8 mouse cellular contexts compared by ENCODE assay signal in the genomic region with DNA sequence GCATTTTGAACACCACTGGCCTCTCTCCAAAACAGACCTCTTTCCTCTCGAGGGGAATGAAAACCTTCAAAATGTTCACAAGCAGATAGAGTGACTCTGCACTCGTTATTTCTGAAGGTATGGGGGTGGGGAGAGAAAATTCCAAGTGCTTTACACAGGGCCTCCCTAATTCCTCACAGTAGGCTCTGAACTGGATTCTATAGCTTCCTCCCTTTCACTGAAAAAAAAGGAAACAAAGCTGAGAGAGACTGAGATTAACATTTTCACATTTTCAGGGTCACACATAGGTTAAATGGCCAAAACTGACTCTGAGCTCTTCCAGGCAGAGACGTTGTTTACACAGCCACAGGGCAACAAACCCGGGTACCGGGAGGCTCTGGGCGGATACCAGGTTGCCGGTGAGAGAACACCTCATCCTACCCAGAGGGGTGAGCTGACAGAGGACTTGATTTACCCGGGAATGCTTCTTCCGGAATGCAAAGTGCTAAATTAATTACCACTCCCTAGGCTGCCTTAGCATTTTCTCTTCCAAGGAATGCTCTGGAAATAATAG.
DNase-seq lines count a peak whose midpoint lies in the region; ATAC-seq and TF ChIP-seq lines count a peak whose summit lies in the region.

No protein-coding gene starts in this region.

- no peak for ATAC-seq in hindbrain, embryonic 11.5 days (ENCODE audit: low FRiP score)
- ATAC-seq in midbrain, embryonic 15.5 days (replicated peaks): no peak

- no peaks in the 10 kb centered on the region for H3K9me3 ChIP-seq in embryonic facial prominence, embryonic 10.5 days
- no peaks in the 10 kb centered on the region for H3K9me3 ChIP-seq in hindbrain, embryonic 11.5 days (ENCODE audit: control insufficient read depth, low read length)
- no peaks in the 10 kb centered on the region for H3K9me3 ChIP-seq in midbrain, embryonic 15.5 days

- no peak for TF ChIP-seq CTCF in kidney, adult 2 months (conservative IDR thresholded peaks at IDR 0.05; ENCODE audit: insufficient read depth, insufficient read length, low read depth, low read length)

- no peaks in the 10 kb centered on the region; the same call in 1 of the 2 replicates for H3K4me1 ChIP-seq in kidney, adult 2 months (ENCODE audit: control insufficient read depth, insufficient read depth, low read length)
- H3K4me1 ChIP-seq in embryonic facial prominence, embryonic 10.5 days: peaks cover 90% of the 10 kb centered on the region
- H3K4me1 ChIP-seq in hindbrain, embryonic 11.5 days (replicated peaks; ENCODE audit: control insufficient read depth, insufficient read depth, low read length): peaks cover 9% of the 10 kb centered on the region
- H3K4me1 ChIP-seq in midbrain, embryonic 15.5 days: peaks cover 52% of the 10 kb centered on the region

- H3K4me2 ChIP-seq in hindbrain, embryonic 11.5 days (replicated peaks; ENCODE audit: low read depth, low read length): peak overlapping the region; percentile 9
- peak overlapping the region; percentile 86; the same call in 1 of the 2 replicates for H3K4me2 ChIP-seq in midbrain, embryonic 15.5 days

- no peak overlapping the region for H3K4me3 ChIP-seq in kidney, adult 2 months (ENCODE audit: insufficient read depth, low read depth, low read length)
- H3K4me3 ChIP-seq in embryonic facial prominence, embryonic 10.5 days: peak overlapping the region; percentile 56
- no peak overlapping the region for H3K4me3 ChIP-seq in hindbrain, embryonic 11.5 days (ENCODE audit: low read depth, low read length)
- H3K4me3 ChIP-seq in midbrain, embryonic 15.5 days: no peak overlapping the region

- no peaks in the 10 kb centered on the region for H3K27me3 ChIP-seq in kidney, adult 2 months (replicated peaks; ENCODE audit: control insufficient read depth, insufficient read depth, low read length)
- no peaks in the 10 kb centered on the region for H3K27me3 ChIP-seq in embryonic facial prominence, embryonic 10.5 days (replicated peaks; ENCODE audit: low read depth, poor library complexity, severe bottlenecking)
- H3K27me3 ChIP-seq in hindbrain, embryonic 11.5 days (ENCODE audit: control insufficient read depth, insufficient read depth, low read length): no peaks in the 10 kb centered on the region
- no peaks in the 10 kb centered on the region for H3K27me3 ChIP-seq in midbrain, embryonic 15.5 days (replicated peaks)

- 35% methylated on average over 9 of the region's 9 CpGs for WGBS in kidney, adult 2 months
- 1% methylated on average over 9 of the region's 9 CpGs for WGBS in embryonic facial prominence, embryonic 10.5 days
- 2% methylated on average over 9 of the region's 9 CpGs for WGBS in hindbrain, embryonic 11.5 days
- WGBS in midbrain, embryonic 15.5 days: 6% methylated on average over 9 of the region's 9 CpGs

- no peak overlapping the region; the same call in 1 of the 2 replicates for H3K9ac ChIP-seq in hindbrain, embryonic 11.5 days (ENCODE audit: low read depth, low read length)
- no peak overlapping the region for H3K9ac ChIP-seq in midbrain, embryonic 15.5 days

- TF ChIP-seq POLR2A in kidney, adult 2 months (IDR thresholded peaks at IDR 0.05; ENCODE audit: low read depth, low read length): no peak

- DNase-seq in kidney, adult 2 months: no peak
- no peak for DNase-seq in kidney, postnatal 25 days
- peak; percentile 50 for DNase-seq in embryonic facial prominence, embryonic 10.5 days (ENCODE audit: low spot score)
- peak; percentile 49 for DNase-seq in hindbrain, embryonic 11.5 days (ENCODE audit: low spot score)
- DNase-seq in layer of hippocampus, postnatal 14 days (ENCODE audit: low spot score in 2 of 2): no peak
- DNase-seq in testis, postnatal 10 days (ENCODE audit: low spot score): no peak
- DNase-seq in left cerebral cortex, adult 11 months (ENCODE audit: low spot score): no peak

- no peaks in the 10 kb centered on the region for H3K36me3 ChIP-seq in kidney, adult 2 months (ENCODE audit: control insufficient read depth, insufficient read depth, low read length)
- no peaks in the 10 kb centered on the region for H3K36me3 ChIP-seq in embryonic facial prominence, embryonic 10.5 days (replicated peaks)
- no peaks in the 10 kb centered on the region for H3K36me3 ChIP-seq in hindbrain, embryonic 11.5 days (ENCODE audit: control insufficient read depth, insufficient read depth, low read length)
- H3K36me3 ChIP-seq in midbrain, embryonic 15.5 days (replicated peaks): no peaks in the 10 kb centered on the region

- peak overlapping the region; percentile 86 for H3K27ac ChIP-seq in kidney, adult 2 months (ENCODE audit: insufficient read depth, low read depth, low read length)
- H3K27ac ChIP-seq in embryonic facial prominence, embryonic 10.5 days (replicated peaks): peak overlapping the region; percentile 98
- peak overlapping the region; percentile 97 for H3K27ac ChIP-seq in hindbrain, embryonic 11.5 days (ENCODE audit: low read depth, low read length)
- peak overlapping the region; percentile 93 for H3K27ac ChIP-seq in midbrain, embryonic 15.5 days

Comparison
In these comparisons a context has a peak if more than half of its experiments do, and no peak if none do; other contexts are left out.
1. DNase-seq: peak in embryonic facial prominence, embryonic 10.5 days (single experiment) and hindbrain, embryonic 11.5 days (single experiment); none in kidney, adult 2 months (single experiment), kidney, postnatal 25 days (0 of 2), layer of hippocampus, postnatal 14 days (0 of 2), testis, postnatal 10 days (single experiment) and left cerebral cortex, adult 11 months (single experiment).
2. Peak in every context shown above with its lines, with median percentiles within 50 percentile points of each other: H3K27ac ChIP-seq.